Mouse (Mus musculus) adrenal gland (tissue): ENCODE data around the gene Atf7ip.
"Not testable (repeated sequence)": the region's sequence is repeated elsewhere in the genome, so short reads cannot be mapped to it uniquely, and the experiment has no call there.

Experiments used
- intact Hi-C: fragments of 180-260 bp; cut with DNase I; formaldehyde crosslinking; loops from one replicate; pipeline ENCODE4 v1.15.1; 2025
- long read RNA-seq, 2 experiments: library from polyadenylated mRNA; unstranded; transcript quantifications; one replicate each; pipeline ENCODE4 v2.0.0; 2020; ENCODE audit warnings: borderline replicate concordance in 1 of 2; ENCODE audit not compliant: insufficient replicate concordance in 1 of 2

The Atf7ip gene
- long read RNA-seq, experiment 1, full-length matches to known transcripts, result 2 of 5 reads
- long read RNA-seq, experiment 1, partial matches to known transcripts, result 0 of 5 reads
- long read RNA-seq, experiment 1, other reads (novel, unspliced or antisense), result 3 of 5 reads
- long read RNA-seq, experiment 2, partial matches to known transcripts, result 2 of 4 reads
- long read RNA-seq, experiment 2, other reads (novel, unspliced or antisense), result 2 of 4 reads

GRCm38 (mm10) chr6:136505867-136506266 is at the start of gene Atf7ip:
TSS of gene Atf7ip (plus strand) at chr6:136506167.
- intact Hi-C loops, result not testable (repeated sequence)

- intact Hi-C loops, result loop anchor here (5.0 kb wide), 1 partner anchor 34 kb away; no protein-coding TSS in a partner anchor
These were observed 49.7 kb upstream of the Atf7ip start for GRCm38 (mm10) chr6:136456302-136456701.

- intact Hi-C loops, result loop anchor here (5.0 kb wide), 1 partner anchor 37 kb away; no protein-coding TSS in a partner anchor
These were observed 46.8 kb upstream of the Atf7ip start for GRCm38 (mm10) chr6:136459156-136459555.

GRCm38 (mm10) chr6:136463491-136463890 is 42.5 kb upstream of the Atf7ip start:
- intact Hi-C loops, result no loop called here

- intact Hi-C loops, result no loop called here
These were observed 41.8 kb upstream of the Atf7ip start for GRCm38 (mm10) chr6:136464121-136464621.

- intact Hi-C loops, result no loop called here
These were observed 40.9 kb upstream of the Atf7ip start for GRCm38 (mm10) chr6:136465021-136465420.

- intact Hi-C loops, result loop anchor here (2.0 kb wide), 2 partner anchors 43 to 53 kb away; no protein-coding TSS in a partner anchor
These were observed 40.0 kb upstream of the Atf7ip start for GRCm38 (mm10) chr6:136465959-136466381.

GRCm38 (mm10) chr6:136466956-136467750 is 38.8 kb upstream of the Atf7ip start:
- intact Hi-C loops, result loop anchor here (1.0 to 2.0 kb wide), 3 partner anchors 44 to 87 kb away; no protein-coding TSS in a partner anchor

- intact Hi-C loops, result loop anchor here (1.0 to 2.0 kb wide), 3 partner anchors 45 to 86 kb away; no protein-coding TSS in a partner anchor
These were observed 38.1 kb upstream of the Atf7ip start for GRCm38 (mm10) chr6:136467837-136468236.

- intact Hi-C loops, result no loop called here
These were observed 37.5 kb upstream of the Atf7ip start for GRCm38 (mm10) chr6:136468401-136468912.

- intact Hi-C loops, result no loop called here
These were observed 36.8 kb upstream of the Atf7ip start for GRCm38 (mm10) chr6:136468974-136469792.

GRCm38 (mm10) chr6:136469807-136470206 is 36.2 kb upstream of the Atf7ip start:
- intact Hi-C loops, result no loop called here

GRCm38 (mm10) chr6:136470321-136471230 is 35.4 kb upstream of the Atf7ip start:
- intact Hi-C loops, result no loop called here

GRCm38 (mm10) chr6:136471601-136472000 is 34.4 kb upstream of the Atf7ip start:
- intact Hi-C loops, result no loop called here

GRCm38 (mm10) chr6:136472779-136473178 is 33.2 kb upstream of the Atf7ip start:
- intact Hi-C loops, result no loop called here

GRCm38 (mm10) chr6:136473472-136474129 is 32.4 kb upstream of the Atf7ip start:
- intact Hi-C loops, result no loop called here

- intact Hi-C loops, result no loop called here
These were observed 30.7 kb upstream of the Atf7ip start for GRCm38 (mm10) chr6:136475171-136475860.

- intact Hi-C loops, result no loop called here
These were observed 28.1 kb upstream of the Atf7ip start for GRCm38 (mm10) chr6:136477878-136478277.

- intact Hi-C loops, result no loop called here
These were observed 22.4 kb upstream of the Atf7ip start for GRCm38 (mm10) chr6:136483531-136483930.
